Mouse (Mus musculus) heart, postnatal 0 days (tissue): Measurements from ENCODE around the gene 4930519G04Rik. TPM values are rescaled to one million over a fixed set of nuclear protein-coding genes. Genes with fewer than 3 reads are reported as not detected.
"Not testable (repeated sequence)": the region's sequence is repeated elsewhere in the genome, so short reads cannot be mapped to it uniquely, and the experiment has no call there.

Experiments
- ATAC-seq: fragments of 200-750 bp; cut with Nextera tagmentation; 2 replicates; pipeline ENCODE4 v1.8.0; 2017; ENCODE audit warnings: low read depth, moderate number of reproducible peaks, moderate library complexity; ENCODE audit not compliant: insufficient read depth
- DNase-seq: peaks from one replicate; pipeline ENCODE4 v3.0.0-alpha.2; 2016; ENCODE audit warnings: low spot score
- H3K27ac ChIP-seq: fragments of 300-500 bp; sonication (generic); 2 replicates; pipeline ENCODE4 v1.5.1; 2014; ENCODE audit warnings: low read depth, mild to moderate bottlenecking
- H3K27me3 ChIP-seq: fragments of 300-500 bp; sonication (generic); 2 replicates; pipeline ENCODE4 v1.6.1; 2014; ENCODE audit warnings: low read length, mixed read lengths; ENCODE audit not compliant: control insufficient read depth, insufficient read depth
- H3K36me3 ChIP-seq: fragments of 300-500 bp; sonication (generic); replicated peaks from 2 replicates; pipeline ENCODE4 v1.6.1; 2014; ENCODE audit warnings: low read length, mixed read lengths; ENCODE audit not compliant: control insufficient read depth, insufficient read depth
- H3K4me1 ChIP-seq: fragments of 300-500 bp; sonication (generic); 2 replicates; pipeline ENCODE4 v1.6.1; 2014; ENCODE audit warnings: antibody characterized with exemption; ENCODE audit not compliant: control insufficient read depth, insufficient read depth
- H3K4me2 ChIP-seq: fragments of 300-500 bp; sonication (generic); 2 replicates; pipeline ENCODE4 v1.6.1; 2014; ENCODE audit warnings: low read depth, mild to moderate bottlenecking, low read length, moderate library complexity
- H3K4me3 ChIP-seq: fragments of 300-500 bp; sonication (generic); 2 replicates; pipeline ENCODE4 v1.5.1; 2014; ENCODE audit warnings: low read depth, low read length
- H3K9ac ChIP-seq: fragments of 300-500 bp; sonication (generic); replicated peaks from 2 replicates; pipeline ENCODE4 v1.6.1; 2014; ENCODE audit warnings: low read depth, low read length, mixed read lengths
- H3K9me3 ChIP-seq: fragments of 300-500 bp; sonication (generic); replicated peaks from 2 replicates; pipeline ENCODE4 v1.6.1; 2016; ENCODE audit warnings: low read length; ENCODE audit not compliant: control insufficient read depth
- CTCF ChIP-seq: IDR thresholded peaks from 2 replicates; pipeline ENCODE4 v1.5.1; 2016; ENCODE audit warnings: antibody characterized with exemption, control low read depth, low read depth
- EP300 ChIP-seq: IDR thresholded peaks from 2 replicates; pipeline ENCODE4 v1.6.1; 2016; ENCODE audit warnings: antibody characterized with exemption, low read depth
- WGBS: fragments of 180-500 bp; shearing (Covaris S2); extraction: QIAGEN DNeasy Blood & Tissue Kit; methylation state at CpG from one replicate; pipeline ENCODE4 v1.1.7; 2014; 5-methylcytosine and 5-hydroxymethylcytosine counted together
- polyA plus RNA-seq: library from polyadenylated mRNA; unstranded; fragments of >200 nt; fragmentation: Nextera tagmentation; extraction: Ambion mirVana; gene quantifications from 2 replicates; pipeline ENCODE4 v1.2.1, GENCODE M21; 2015
- total RNA-seq: library from RNA; depleted of rRNA; stranded (reverse); fragments of >200 nt; gene quantifications from 2 replicates; pipeline ENCODE4 v1.2.3, GENCODE M21; 2014; ENCODE audit warnings: low replicate concordance

4930519G04Rik gene
- total and polyA plus RNA-seq, 2 experiments from 2014 or later = not detected

- H3K27me3 ChIP-seq = no peaks in the 10 kb centered on the region
- ATAC-seq (peak; percentile 84), DNase-seq (peak; percentile 38)
- H3K4me1 ChIP-seq = peaks cover 8% of the 10 kb centered on the region; the same call in 1 of the 2 replicates
- peak overlapping the region; percentile 24 for H3K4me3 ChIP-seq
- no peak for TF ChIP-seq CTCF
- WGBS = 7% methylated on average over 26 of the region's 27 CpGs
- no peak overlapping the region for H3K27ac ChIP-seq
- peak overlapping the region; percentile 58 for H3K4me2 ChIP-seq
- no peak overlapping the region for H3K9ac ChIP-seq
- H3K9me3 ChIP-seq = 0 out of 2 replicates have a peak, but pooled peaks cover 4% of the 10 kb centered on the region
- H3K36me3 ChIP-seq = 0 out of 2 replicates have a peak, but pooled peaks cover 3% of the 10 kb centered on the region
Measured at GRCm38 (mm10) chr5:114825978-114826691, 27.3 kb upstream of the 4930519G04Rik start.

- Histone ChIP-seq H3K4me2 (no peak overlapping the region), H3K9me3 (no peaks in the 10 kb centered on the region), H3K4me3 (no peak overlapping the region), H3K9ac (no peak overlapping the region), H3K36me3 (no peaks in the 10 kb centered on the region), H3K27me3 (no peaks in the 10 kb centered on the region), H3K4me1 (peaks cover 8% of the 10 kb centered on the region; the same call in 1 of the 2 replicates), H3K27ac (no peak overlapping the region)
- ATAC-seq (no peak), DNase-seq (no peak)
- WGBS = 77% methylated on average over 12 of the region's 12 CpGs
- TF ChIP-seq CTCF (no peak), EP300 (no peak)
Measured at GRCm38 (mm10) chr5:114827427-114827826, 26.0 kb upstream of the 4930519G04Rik start.

- DNase-seq (no peak), ATAC-seq (no peak)
- H3K4me2 ChIP-seq = no peak overlapping the region
- no peaks in the 10 kb centered on the region for H3K27me3 ChIP-seq
- no peak overlapping the region for H3K4me3 ChIP-seq
- no peak overlapping the region for H3K9ac ChIP-seq
- WGBS = 53% methylated on average over 3 of the region's 3 CpGs
- H3K4me1 ChIP-seq = peaks cover 8% of the 10 kb centered on the region; the same call in 1 of the 2 replicates
- no peaks in the 10 kb centered on the region for H3K36me3 ChIP-seq
- TF ChIP-seq EP300 = no peak
- TF ChIP-seq CTCF = no peak
- H3K27ac ChIP-seq = no peak overlapping the region
- no peaks in the 10 kb centered on the region for H3K9me3 ChIP-seq
Measured at GRCm38 (mm10) chr5:114829740-114830139, 23.7 kb upstream of the 4930519G04Rik start.

GRCm38 (mm10) chr5:114836886-114837285, 16.6 kb upstream of the 4930519G04Rik start:
- Histone ChIP-seq H3K4me1 (no peaks in the 10 kb centered on the region), H3K27ac (no peak overlapping the region), H3K4me2 (no peak overlapping the region), H3K27me3 (no peaks in the 10 kb centered on the region), H3K9ac (no peak overlapping the region), H3K4me3 (no peak overlapping the region), H3K9me3 (no peaks in the 10 kb centered on the region), H3K36me3 (no peaks in the 10 kb centered on the region)
- ATAC-seq (no peak), DNase-seq (no peak)
- 26% methylated on average over 12 of the region's 12 CpGs for WGBS
- TF ChIP-seq CTCF (no peak), EP300 (no peak)

GRCm38 (mm10) chr5:114840481-114840880, 13.0 kb upstream of the 4930519G04Rik start:
- not testable (repeated sequence) for H3K4me2 ChIP-seq, H3K9ac ChIP-seq, H3K9me3 ChIP-seq, DNase-seq, H3K36me3 ChIP-seq, ATAC-seq, H3K27ac ChIP-seq, H3K27me3 ChIP-seq, H3K4me1 ChIP-seq, H3K4me3 ChIP-seq
- 69% methylated on average over 5 of the region's 5 CpGs for WGBS

GRCm38 (mm10) chr5:114842155-114842554, 11.3 kb upstream of the 4930519G04Rik start:
- not testable (repeated sequence) for H3K9ac ChIP-seq, ATAC-seq, H3K27ac ChIP-seq, H3K9me3 ChIP-seq, H3K4me3 ChIP-seq, H3K4me2 ChIP-seq, H3K4me1 ChIP-seq, H3K36me3 ChIP-seq, H3K27me3 ChIP-seq, DNase-seq
- WGBS = 48% methylated on average over 3 of the region's 3 CpGs
